Mouse (Mus musculus) layer of hippocampus, adult 2 months (tissue): ENCODE measurements at regions not wholly inside any gene's neighbourhood (a gene's known extent, or its start where the extent isn't known, plus 50 kb on each side); places are given as distances from the start of the nearest gene placed in this dataset.

Experiments
- DNase-seq, 2 experiments: peaks; one replicate each; pipeline ENCODE4 v3.0.0; 2022; ENCODE audit warnings: low spot score in 2 of 2
- H3K27ac ChIP-seq: fragments of 200-600 bp; 2 replicates; pipeline ENCODE4 v1.8.1; 2022
- H3K4me3 ChIP-seq: fragments of 200-600 bp; 2 replicates; pipeline ENCODE4 v1.8.1; 2022; ENCODE audit warnings: mild to moderate bottlenecking
- CTCF ChIP-seq: fragments of 200-600 bp; conservative IDR thresholded peaks from 2 replicates; pipeline ENCODE4 v1.8.1; 2022; ENCODE audit warnings: antibody characterized with exemption, mild to moderate bottlenecking, moderate library complexity

DNA sequence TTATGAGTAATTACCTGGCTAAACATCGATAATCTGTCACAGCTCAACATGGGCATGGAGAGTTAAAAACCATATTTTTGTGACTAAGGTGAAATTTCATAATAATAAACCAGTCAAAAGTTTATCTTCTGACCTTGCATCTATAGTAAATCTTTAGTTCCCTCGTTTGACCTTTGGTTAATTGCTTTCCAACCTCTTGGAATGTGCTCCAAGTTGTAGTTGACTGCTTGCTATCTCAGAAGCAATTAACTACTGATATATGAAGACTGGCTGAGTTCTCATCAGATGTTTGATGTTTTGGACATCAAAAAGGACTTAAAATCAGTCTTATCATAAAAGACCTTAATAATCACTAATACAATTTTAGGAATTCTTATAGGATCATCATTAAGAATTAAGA, 895.8 kb upstream of the Tmprss15 start:
- no peak for DNase-seq
- TF ChIP-seq CTCF = no peak
- no peak overlapping the region for H3K27ac ChIP-seq
- no peak overlapping the region for H3K4me3 ChIP-seq

DNA sequence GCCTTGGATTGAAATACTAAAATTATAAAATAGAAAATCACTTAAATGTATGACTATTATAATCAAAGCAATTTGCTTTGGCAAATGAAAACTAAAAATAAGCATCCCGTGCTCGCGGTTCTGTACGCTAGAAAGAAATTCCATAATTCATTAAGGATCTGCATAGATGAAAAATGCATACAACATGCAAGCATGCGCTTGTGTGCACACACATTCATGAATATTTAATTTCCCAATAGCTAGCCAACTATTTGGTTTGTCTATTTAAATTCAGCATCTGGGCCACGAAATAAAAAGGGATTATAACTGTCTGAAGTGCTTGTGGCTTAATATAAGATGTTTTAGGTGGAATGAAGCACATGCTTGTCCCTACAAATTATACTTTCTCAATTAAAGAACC, 881.2 kb upstream of the Tmprss15 start:
- no peak for TF ChIP-seq CTCF
- no peak overlapping the region for H3K4me3 ChIP-seq
- no peak for DNase-seq
- H3K27ac ChIP-seq = no peak overlapping the region

DNA sequence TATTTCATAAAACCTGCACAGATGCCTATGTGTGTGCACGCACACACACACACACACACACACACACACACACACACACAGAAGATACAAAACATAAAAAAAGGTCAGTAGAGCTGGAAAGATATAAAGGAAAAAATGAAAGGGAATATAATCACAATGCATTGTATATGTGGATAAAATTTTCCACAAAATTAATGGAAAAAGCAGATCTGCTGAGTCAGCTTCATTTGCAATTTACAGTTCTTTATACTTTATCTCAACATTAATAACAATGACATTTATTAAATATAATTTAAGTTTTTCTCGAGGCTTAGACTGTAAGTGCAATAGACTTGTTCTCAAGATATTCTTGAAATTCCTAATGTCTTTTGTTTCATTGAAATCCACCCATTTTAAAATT, 846.1 kb upstream of the Tmprss15 start:
- Histone ChIP-seq H3K27ac (no peak overlapping the region), H3K4me3 (no peak overlapping the region)
- DNase-seq = no peak
- no peak for TF ChIP-seq CTCF

DNA sequence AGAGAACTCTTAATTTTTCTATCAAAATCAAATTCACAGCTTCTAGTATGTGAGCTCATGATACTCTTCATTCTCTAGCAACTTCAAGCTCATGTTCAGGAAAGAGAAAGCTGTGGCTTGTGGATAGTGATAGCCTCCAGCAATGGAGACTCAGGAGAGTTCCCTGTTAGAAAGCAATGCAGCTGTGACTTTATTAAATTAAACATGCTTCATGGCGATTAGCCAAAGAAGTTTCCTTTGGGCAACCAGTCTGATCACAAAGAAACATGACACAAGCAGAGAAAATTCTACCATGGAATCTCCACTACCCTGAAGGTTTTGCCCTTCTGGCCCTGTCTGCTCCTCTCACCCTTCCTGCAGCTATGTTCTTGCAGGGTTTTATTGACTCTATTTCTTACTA, 816.2 kb upstream of the Tmprss15 start:
- Histone ChIP-seq H3K27ac (no peak overlapping the region), H3K4me3 (no peak overlapping the region)
- TF ChIP-seq CTCF = no peak
- DNase-seq = no peak

DNA sequence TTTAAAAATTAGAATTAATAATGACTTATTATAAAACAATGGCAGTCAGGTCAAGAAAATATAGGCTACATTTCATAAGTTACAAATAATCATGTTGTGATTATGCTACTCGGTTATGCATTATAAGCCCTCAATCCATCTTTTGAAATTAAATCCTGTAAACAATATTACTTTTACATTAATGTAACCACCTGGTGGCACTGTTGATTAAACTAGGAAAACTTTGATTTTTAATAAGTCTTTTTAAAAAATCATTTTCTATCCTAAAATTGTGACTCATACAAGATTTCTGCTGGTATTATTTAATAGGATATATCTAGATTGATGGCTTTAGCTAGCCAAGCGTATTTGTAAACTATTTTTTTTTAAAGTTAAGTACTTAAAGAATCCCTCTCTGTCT, 810.6 kb upstream of the Tmprss15 start:
- TF ChIP-seq CTCF = peak; percentile 76
- H3K27ac ChIP-seq = no peak overlapping the region
- no peak for DNase-seq
- H3K4me3 ChIP-seq = no peak overlapping the region

DNA sequence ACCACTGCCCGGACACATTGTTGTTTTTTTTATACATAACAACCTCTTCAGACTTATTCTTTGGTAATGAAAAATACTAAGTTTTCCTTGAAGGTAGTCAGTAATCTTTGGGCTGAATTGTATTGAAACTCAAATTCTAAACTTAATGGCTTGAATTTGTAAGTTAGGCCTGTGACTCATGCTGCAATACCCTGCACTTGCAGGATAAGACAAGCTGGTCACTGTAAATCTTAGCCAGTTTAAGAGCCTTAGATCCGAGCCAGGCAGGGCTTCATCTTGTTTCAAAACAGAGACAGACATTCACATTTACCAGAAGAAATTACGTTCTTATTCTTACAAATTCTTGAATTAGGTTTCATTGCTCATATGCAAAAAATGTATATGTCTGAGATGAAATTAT, 791.0 kb upstream of the Tmprss15 start:
- DNase-seq = no peak
- no peak for TF ChIP-seq CTCF
- Histone ChIP-seq H3K27ac (no peak overlapping the region), H3K4me3 (no peak overlapping the region)

DNA sequence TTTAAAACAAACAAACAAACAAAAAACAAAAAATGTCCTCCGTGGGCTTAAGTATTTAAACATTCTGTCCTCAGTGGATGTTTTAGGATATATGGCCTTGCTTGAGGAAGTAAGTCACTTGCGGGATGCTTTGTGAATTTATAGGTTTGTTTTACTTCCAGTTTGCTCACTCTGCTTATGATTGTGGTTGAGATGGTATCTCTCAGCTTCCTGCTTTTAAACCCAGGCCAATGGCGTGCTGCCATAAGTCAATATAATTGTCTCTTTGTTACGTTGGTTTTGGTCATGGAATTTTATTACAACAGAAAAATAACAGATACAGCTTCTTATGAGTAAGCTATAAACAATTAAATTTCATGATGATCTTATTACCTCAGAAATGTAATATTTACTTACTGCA, 787.2 kb upstream of the Tmprss15 start:
- no peak overlapping the region for H3K27ac ChIP-seq
- no peak overlapping the region for H3K4me3 ChIP-seq
- no peak for DNase-seq
- TF ChIP-seq CTCF = no peak

DNA sequence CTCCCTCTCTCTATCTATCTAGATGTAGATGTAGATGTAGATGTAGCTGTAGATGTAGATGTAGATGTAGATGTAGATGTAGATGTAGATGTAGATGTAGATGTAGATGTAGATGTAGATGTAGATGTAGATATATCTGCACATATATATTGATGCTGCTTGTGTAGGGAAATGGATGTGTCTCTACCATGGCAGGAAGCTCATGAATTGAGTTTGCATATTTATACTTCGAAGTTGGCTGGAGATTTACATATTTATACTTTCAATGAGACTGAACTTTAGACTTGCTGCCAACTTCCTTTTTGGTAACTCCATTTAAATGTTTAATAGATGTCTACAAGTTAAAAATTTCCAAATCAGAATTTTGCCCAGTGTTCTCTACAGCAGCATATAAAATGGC, 785.9 kb upstream of the Tmprss15 start:
- TF ChIP-seq CTCF = no peak
- no peak for DNase-seq
- H3K4me3 ChIP-seq = no peak overlapping the region
- no peak overlapping the region for H3K27ac ChIP-seq

DNA sequence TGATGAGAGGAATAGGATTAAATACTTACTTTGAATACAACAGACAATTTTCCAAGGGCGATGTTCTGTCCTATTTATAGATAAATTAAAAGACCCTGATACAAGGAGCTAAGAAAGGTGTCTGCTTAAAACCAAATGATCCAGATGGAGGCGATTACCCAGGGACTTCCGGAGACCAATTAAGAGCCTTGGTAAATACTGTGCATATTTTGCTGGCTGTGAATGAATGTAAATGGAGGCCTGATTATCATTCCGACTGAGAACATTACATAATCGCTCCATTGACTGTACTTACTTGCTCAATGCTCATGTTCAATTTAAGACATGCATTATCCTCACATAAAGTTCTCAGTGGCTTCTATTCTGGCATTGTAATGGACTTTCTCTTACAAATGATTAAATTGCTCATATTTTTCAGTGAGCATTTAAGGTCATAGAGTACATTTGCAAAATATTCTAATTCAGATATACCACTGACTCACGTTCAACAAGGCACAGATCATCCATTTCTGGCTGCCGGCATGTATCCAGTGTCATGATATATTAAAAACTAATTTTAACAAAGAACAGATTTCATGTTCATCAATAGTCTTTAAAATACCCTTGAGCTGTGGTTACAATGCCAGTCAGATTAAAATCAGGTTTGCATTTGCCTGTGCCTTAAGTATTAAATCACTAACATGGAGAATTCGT, 779.8 kb upstream of the Tmprss15 start:
- H3K27ac ChIP-seq = no peak overlapping the region
- no peak for TF ChIP-seq CTCF
- H3K4me3 ChIP-seq = no peak overlapping the region
- DNase-seq = no peak

DNA sequence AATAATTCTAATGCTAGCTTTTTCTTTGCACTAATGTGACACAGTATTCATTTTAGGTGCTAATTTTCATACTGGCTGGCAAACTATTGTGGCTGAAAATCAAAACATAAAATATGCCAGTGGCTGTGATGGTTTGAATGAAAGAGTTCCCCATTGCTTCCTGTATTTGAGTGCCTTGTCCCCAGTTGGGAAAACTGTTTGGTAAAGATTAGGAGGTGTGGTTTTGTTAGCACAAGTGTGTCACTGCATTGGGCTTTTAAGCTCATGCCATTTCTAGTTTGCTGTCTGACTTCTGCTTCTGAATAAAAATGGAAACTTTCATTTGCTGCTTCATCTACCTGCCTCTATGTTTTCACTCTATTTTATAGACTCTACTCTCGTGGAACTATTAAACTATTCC, 768.6 kb upstream of the Tmprss15 start:
- H3K27ac ChIP-seq = no peak overlapping the region
- no peak for DNase-seq
- TF ChIP-seq CTCF = no peak
- H3K4me3 ChIP-seq = no peak overlapping the region

DNA sequence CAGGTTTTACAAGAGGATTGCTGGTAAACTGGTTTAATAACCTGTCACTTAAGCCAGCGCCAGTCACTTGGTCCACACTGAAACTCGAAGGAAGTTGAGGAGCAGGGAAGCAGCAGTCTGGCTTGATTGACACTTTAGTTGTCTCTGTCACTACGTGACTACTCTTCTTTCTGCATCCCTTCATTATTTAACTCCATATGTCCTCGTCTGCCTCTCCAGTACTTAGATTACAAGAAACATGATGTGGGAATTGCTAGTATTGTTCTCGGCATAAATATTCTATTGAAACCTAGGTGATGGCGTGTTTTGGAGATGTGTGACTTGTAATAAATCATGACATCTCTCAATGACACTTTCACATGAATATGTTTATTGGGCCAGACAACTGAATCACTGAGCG, 758.3 kb upstream of the Tmprss15 start:
- TF ChIP-seq CTCF = no peak
- DNase-seq = no peak
- Histone ChIP-seq H3K27ac (no peak overlapping the region), H3K4me3 (no peak overlapping the region)

DNA sequence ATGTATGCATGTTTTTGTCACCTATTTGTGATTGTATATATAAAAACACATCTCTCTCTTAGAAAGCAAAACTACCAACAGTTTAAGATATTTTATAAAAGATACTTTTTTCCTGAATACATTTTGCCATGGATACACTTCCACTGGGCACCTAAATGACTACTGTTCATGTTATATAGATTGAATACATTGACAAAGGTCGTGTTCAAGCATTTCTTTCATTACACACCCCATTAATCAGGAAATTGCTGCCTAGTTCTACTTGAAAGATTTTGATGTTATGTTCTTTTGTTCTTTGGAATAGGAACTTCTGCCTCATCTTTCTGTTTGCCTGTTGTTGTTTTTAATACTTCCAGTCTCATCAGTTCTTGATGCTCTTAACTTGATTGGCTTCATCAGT, 726.0 kb upstream of the Tmprss15 start:
- no peak for TF ChIP-seq CTCF
- DNase-seq = no peak

DNA sequence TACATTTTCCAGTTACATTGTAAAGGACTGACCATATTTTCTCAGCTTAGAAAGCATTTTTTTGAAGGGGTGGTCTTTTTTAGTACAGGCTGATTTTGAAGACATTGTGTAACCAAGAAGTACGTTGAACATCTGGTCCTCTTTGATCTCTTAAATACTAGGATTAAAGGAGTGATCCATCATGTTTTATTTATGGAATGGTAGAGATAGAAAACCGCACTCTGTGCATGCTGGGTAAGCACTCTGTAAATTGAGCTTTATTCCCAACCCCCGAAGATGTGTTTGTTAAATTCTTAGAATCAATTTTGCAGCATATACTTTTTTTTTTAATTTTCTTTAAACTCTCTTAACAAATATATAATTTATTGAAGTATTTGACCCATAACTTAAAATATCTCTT, 687.8 kb upstream of the Tmprss15 start:
- Histone ChIP-seq H3K4me3 (no peak overlapping the region), H3K27ac (no peak overlapping the region)
- no peak for TF ChIP-seq CTCF
- DNase-seq = no peak

More for the DNA sequence above, 726.0 kb upstream of the Tmprss15 start:
- Histone ChIP-seq H3K4me3 (no peak overlapping the region), H3K27ac (no peak overlapping the region)
